Mouse (Mus musculus): Measurements from ENCODE around the gene Rnase11.
"Not testable (repeated sequence)": the region's sequence is repeated elsewhere in the genome, so short reads cannot be mapped to it uniquely, and the experiment has no call there.

The Rnase11 gene

DNA sequence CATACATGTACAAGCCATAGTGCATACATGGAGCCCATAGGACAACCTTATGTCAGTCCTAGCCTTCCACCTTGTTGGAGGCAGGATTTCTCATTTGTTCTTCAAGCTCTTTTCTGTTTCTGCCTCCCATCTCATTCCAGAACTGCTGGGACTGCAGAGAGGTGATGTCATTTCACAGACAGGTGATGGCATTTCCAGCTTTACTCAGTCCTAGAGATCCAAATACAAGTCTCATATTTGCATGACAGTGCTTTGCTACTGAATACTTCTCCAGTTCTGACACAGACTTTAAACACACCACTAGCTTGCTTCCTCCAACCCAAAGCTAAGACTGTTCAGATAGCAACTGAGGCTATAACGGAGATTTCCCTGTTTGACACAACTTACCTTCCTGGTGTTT lies 29.2 kb upstream of the Rnase11 start:
- no peak for DNase-seq

DNA sequence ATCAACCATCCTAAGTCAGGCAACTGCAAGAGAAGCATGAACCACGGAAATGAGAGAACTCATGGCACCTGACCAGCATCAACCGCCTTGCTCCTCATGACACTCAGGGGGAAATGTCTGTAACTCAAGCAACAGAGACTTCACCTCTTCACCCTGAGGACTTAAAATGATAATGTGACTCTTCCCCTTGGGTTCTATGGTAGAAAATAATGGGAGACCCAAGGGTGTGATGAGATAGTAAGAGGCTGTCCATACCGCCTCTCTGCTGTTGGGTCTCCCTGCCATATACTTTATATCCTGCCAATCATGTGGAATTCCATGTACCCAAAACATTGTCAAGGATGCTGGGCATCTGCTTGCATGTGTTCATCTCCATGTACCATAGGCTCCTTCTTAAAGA lies 24.4 kb upstream of the Rnase11 start, which contains the start of gene Olfr750:
Olfr750 (minus strand) TSS at position 101 of the 400 bp plus-strand sequence.
- DNase-seq, result no peak

DNA sequence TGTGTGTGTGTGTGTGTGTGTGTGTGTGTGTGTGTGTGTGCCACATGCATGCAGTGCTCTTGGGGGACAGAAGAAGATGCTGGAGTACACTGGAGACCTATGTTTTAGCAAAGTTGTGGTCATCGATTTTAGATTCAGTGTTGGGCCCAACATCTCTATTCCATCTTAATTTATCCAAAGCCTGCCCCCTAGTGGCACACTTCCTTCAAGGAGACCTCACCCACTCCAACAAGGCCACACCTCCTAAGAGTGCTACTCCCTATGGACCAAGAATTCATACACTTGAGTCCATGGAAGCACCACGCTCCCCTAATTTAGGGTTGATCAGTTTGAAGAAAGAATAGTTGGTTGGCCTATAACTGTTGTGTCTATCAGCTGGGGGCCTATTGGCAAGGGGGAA lies 19.7 kb upstream of the Rnase11 start:
- peak; percentile 62 to 72 for DNase-seq

DNA sequence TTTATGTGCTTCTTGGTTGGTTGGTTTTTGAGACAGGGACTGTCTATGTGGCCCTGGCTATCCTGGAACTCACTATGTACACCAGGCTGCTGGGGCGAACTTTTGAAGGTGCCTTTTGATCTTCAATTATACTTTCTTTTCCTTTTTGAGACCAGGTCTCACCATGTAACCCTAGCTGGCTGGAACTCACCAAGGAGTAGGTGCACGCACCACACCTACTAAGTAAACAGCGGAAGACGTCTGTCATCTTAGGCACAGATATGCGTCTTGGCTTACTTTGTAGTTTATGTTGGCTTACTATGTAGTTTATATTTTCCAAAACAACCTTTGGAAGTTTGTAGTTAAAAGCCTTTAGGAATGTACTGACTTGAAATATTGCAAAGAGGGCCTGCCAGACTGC lies 19.0 kb upstream of the Rnase11 start:
- no peak for DNase-seq

DNA sequence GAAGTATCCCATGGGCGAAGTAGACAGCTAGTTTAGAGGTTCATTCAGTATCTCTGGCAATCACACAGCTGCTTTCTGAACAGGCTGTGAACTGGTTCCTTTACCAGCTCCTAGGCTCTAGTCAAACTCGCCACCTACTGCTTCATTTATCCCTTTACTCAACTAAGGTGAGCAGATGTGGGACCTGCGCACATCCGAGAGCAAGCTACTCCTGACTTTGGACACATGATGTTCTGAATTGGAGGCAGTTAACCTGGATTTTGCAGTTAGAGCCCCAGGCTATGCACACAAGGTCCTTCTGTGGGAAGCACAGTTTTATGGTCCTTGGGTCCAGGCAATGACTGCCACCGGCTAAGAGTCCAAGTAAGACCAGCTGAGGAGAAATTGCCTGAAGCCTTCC lies 10.8 kb upstream of the Rnase11 start:
- no peak for DNase-seq

DNA sequence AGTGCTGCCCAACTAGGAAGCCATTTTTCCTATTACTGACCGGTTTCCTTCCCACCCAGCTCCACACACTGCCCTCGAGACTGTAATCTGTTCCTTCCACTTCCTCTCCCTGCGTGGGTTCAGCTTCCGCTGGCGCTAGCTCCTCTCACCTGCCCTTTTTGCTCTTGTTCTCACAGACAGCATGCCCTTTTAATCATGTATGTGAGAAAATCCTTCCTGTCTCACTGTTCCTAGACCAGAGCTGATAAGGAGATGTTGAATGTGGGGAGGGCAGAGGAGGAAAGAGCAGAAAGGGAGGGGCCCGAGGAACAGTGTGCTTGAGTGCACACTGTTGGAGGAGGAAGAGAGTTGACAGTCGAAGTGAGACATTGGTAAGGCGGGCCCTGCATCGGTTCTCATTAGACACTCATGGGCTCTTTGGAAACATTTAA lies 7.5 kb upstream of the Rnase11 start, which contains the start of gene Rnase12:
Rnase12 (minus strand) TSS at position 261 of the 431 bp plus-strand sequence.
- DNase-seq, result peak in 1 of 2 experiments; percentile 10

DNA sequence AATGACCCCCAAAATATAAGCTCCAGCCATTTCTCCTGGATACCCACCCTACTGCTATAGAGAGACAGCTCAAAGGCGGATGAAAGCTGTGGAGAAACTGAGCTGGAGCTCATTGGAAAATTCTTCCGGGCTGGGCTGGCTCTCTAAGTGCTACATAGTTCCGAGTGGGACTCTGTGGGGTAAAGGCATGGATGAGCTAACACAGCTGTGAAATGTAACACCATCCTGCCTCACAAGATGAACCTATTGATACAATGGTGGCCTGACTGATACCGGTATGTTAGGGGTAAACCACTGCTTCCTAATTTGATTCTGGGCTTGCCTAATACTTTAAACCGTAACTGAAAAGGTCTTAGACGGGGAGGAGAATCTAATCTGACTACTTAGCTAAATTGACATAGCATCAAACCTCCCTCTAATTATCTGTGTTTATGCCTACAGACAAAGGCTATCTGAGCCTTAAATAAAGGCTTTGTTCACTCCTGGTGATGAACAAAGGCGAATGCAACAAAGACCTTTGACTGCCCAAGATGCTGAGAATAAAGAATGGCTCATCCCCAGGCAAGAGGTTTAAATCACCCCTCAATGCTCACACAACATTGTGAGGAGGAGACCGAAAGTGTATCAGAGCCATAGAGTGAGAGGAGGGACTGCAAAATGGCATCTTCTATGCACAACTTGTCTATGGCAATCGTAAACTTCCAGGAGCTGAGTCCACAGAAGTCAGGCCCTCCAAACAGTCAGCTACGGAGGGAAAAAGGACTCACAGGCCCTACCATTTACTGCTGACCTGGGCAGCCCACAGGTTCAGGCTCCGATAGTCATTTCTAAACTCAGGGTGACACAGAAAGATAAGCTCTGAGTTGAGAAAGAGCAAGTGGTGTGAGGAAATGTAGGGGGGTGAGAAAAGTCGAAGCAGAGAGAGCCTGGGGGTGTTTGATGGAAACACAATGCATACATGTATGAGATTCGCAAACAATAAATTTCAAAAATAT lies 4.6 kb upstream of the Rnase11 start:
- no peak for DNase-seq

DNA sequence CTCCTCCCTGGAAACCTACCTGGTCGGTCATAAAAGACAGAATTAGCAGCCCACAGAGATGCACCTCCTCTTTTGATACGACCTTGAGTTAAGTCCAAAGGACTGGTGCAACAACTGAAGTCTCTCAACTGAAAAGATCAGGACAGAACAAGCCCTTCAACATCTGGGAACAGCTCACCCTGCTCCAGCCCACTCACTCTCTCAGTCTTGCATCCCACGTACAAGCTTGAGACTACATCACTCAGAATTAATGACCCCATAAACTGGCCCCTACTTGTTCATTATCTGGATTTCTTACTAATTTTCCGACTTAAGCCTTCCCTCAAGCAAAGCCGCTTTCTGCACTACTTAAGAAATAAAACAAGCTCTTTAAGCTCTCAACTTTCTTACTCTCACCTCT lies 3.2 kb upstream of the Rnase11 start:
- DNase-seq, result no peak

DNA sequence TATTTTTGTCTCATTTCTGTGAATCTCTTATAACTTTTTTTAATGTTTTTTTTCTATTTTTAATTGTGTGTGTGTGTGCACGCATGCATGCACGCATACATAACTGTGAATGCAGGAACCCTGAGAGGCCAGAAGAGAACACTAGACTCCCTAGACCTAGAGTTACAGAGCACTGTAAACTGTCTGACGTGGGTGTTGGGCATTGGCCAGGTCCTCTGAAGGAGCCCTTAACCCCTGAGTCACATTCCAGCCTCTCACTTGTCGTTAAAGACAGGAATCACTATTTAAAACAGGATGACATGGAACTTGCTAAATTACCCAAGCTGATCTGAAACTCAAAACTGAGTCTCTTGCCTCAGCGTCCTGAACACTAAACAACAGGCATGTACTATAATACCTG lies 2.0 kb upstream of the Rnase11 start:
- DNase-seq, result no peak

DNA sequence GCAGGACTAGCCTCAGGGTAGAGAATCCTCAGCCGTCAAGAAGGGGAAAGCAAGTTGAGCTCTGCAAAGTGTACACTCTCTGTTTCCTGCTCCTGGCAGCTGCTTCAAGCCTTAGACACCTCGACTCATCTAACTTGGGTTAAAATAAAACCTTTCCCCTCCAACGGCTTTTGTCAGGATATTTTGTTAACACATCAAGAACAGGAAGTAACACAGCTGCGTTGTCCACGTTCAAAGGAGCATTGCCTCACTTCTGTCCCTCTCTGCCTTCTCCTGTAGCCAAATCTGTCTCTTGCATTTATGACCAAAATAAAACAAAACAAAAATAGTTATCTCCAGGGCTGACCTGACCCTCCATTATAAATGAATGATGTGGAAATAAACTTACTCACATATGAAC lies 2.1 kb downstream of the Rnase11 start:
- DNase-seq, result no peak

DNA sequence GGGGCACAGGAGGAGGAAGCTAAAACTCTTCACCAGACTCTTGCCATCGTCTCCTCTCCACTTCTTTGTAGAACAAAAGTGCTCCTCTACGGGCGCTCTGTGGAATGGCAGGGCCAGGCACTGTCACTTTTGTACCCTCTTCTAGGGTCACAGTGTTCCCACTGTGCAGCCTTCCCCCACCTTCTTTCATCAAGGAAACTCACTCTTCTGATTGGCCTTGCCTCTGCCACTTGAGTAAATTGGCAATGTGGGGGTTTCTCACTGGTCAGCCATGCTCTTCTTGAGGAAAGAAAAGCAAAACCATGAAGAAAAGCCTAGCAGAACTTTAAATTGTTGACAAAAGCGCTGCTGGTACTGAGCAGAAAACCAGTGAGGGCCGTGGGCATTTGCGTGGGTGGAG lies 8.2 kb downstream of the Rnase11 start, which contains the start of gene Rnase9:
Rnase9 (minus strand) TSS at position 101 of the 400 bp plus-strand sequence.
- no peak for DNase-seq

DNA sequence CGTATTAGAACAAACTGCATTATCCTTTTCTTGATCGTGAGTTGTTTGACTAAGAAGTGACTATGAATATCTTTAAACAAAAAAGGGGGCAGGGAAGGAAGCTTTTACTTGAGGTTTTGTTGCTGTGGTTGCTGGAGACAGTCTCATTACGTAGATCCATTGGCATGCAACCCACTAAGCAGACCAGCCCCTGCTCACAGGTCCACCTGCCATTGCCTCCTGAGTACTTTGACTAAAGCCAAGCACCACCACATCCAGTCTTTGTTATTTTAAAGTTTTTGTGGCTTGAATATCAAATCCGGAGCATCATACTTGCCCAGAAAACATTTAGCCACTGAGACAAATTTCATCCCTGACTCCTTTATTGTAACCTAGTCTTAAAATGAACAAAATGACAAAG lies 13.7 kb downstream of the Rnase11 start:
- DNase-seq, result no peak

DNA sequence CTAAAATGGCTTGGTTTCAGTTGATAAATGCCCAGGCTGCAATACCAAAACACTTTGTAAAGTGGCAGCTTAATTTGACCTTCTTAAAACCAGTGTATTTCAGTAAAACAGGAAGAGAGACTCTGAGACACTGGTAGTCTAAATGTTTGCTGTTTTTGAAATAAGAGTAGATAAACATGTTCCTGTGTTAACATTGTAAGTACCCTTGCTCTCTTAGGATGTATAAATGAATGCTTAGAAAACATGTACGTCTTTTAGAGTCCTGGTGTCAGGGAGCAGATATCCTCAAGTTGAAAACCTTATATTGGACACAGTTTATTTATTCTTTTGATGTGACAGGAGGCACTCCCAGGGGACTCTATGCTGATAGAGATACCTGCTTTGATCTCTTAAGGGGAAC lies 14.8 kb downstream of the Rnase11 start:
- DNase-seq, result no peak

DNA sequence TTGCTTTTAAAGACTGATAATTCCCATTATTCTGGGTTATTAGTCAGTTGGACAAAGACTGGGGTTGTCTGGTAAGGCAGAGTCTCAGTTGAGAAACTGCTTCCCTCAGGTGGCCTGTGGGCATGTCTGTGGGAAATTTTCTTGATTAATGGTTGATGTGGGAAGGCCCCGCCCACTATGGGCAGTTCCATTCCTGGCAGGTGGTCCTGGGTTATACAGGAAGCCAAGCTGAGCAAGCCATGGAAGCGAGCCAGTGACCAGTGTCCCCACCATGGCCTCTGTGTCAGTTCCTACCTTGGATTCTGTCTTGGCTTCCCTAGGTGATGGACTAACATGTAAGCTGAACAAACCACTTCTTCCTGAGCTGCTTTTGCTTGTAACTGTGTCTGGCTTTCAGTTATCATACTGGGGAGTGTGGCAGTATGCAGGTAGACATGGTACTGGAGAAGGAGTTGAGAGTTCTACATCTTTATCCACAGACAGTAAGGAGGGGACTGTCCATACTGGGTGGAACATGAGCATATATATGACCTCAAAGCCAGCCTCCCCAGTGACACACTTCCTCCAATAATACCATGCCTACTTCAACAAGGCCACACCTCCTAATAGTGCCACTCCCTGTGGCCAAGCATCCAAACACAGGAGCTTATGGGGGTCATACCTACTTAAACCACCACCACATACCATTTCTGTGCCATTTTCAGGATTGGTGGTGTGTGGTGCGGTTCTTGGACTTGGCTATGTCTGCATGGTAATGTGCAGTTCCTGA lies 22.4 kb downstream of the Rnase11 start:
- peak; percentile 20 to 24 for DNase-seq

DNA sequence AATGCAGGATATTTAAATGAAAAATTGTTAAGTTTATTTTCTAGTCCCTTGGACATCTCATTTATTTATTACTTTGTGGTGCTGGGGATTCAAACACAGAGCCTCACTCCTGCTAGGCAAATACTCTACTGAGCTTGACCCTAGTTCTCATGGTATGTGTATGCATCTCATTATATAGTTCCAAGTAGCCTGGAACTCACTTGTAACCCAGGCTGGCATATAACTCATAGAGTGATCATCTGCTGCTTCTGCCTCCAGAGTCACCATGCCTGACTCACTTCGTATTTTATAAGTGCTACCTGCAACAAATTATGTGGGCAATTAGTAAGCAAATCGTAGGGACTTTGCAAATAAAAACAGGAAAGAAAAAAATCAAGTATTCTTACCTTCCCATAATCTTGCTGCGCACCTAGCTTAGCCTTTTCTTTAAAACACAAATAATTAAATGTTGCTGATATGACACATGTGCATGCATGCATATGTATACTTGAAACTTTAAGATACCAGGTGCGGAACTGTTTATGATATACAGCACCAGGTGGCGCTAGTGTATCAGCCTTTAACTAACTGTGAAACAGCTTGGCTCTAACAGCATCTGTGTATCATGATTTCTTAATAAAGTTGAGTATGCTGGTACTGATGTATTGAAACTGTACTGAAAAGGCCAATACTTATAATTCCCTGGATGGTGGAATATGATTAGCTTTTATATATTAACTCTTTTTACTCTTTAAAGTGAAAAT lies 23.4 kb downstream of the Rnase11 start:
- peak; percentile 72 to 79 for DNase-seq

DNA sequence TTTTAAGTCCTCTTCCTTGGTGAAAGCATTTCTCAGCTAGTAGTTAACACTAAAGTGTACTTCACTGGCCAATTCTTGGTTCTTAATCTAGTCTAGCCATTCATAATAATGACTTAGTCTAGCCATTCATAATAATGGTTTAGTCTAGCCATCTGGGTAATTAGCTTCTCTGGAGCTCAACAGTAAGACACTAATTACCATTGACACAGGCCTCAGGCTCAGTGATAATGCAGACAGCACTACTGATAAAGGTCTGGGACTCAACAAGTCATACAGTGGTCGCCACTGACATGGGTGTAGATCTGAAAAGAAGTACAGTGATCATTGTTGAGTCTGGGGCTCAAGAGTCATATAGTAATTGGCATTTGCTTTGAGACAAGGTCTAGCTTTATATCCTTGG lies 25.1 kb downstream of the Rnase11 start:
- no peak for DNase-seq

DNA sequence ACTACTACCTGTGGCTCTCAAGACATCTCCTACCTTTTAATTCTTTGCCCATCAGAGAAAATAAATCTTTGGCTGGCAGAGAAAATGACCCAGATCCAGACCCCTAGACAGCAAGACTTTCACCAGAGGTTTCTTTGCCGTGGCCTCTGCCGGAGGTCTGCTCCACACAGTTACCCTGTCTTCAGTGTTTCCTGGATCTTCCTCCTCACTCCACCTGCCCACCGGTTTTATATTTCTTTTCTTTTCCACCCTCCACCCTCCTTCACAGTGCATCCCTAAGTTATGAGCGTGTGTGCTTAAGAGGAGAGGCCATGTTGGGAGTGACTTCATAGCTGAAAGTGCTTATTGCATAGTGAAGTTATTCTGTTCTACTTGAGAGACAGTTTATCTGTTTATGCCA lies 26.5 kb downstream of the Rnase11 start:
- no peak for DNase-seq

DNA sequence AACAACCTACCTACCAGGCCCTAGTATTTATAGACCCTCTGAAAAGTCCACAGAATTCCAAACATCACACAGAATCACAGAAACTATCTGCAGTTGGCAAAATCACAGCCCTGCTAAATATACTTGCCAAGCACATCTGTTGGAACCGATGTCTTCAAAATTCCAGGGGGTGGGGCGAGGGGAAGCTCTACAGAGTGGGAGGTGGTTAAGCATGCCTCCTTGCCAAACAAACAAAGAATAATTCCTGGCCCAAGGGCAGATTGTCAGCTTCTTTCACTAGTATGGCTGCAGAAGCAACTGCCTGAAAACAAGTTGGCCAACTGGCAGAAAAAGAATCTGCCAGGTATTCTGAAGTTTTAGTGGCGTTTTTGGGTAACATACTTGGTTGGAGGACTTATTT lies 32.7 kb downstream of the Rnase11 start:
- DNase-seq, result peak; percentile 14 to 41

DNA sequence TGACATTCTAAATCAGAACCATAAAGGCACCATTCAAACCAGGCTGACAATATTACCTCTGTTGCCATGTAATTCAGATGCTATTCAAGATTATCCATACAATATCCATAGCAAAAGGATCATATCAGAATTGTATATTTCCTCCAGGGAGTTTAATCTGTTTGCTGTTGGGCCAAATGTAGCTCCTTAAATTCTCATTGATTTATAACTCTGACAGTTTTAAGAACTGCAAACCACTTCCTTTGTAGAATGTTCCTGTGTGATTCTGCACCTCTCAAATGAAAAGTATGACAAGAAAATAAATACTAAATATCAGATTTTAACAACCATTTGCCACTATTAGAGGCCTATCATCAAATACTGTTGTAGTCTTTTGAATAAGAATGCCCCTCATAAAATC lies 34.2 kb downstream of the Rnase11 start:
- no peak for DNase-seq

DNA sequence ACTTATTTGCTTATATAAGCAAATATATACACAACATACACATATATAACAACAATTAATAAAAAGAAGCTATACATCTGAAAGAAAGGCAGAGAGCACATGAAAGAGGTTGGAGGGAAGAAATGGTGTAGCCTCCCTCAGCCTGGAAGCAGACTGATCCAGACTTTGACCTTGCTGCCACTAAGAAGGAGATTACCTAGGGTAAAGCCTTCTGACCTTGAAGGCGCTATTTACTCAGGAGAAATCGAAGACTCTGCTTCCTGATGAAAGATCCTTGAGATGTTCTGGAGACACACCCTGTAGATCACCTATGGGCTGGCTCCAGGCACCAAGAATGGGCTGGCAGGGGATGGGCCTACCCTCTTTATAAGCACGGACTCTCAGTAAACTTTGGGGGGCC lies 35.2 kb downstream of the Rnase11 start:
- not testable (repeated sequence) for DNase-seq

DNA sequence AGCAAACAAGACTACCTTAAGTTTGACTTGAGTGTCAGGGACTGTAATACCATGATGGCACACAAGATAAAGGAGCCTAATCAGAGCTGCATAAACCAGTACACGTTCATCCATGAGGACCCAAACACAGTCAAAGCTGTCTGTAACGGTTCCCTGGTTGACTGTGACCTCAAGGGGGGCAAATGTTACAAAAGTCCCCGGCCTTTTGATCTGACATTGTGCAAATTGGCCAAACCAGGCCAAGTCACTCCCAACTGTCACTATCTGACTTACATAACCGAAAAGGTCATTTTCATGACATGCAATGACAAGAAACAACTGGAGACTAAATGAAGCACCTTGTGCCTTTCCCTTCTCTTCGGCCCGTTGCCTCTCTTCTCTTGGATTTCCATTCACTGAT lies 40.4 kb downstream of the Rnase11 start:
- no peak for DNase-seq

DNA sequence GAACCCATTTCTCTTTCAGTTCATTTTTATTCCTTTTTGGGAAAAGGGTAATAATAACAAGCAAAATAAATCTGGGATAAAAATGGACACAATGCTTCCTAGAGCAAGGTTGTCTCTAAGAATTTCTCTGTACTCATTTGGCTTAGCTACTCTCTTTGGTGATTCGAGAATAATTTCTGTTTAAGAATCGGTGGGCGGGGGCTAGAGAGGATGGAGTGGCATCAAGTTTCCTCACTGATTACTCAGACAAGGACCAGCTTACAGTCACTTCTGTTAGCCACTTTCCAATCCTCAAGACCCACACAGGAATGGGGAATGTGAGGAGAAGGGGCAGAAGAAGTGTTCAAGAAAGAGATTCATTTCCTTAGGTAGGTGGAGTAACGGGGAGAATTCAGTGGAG lies 41.2 kb downstream of the Rnase11 start:
- DNase-seq, result no peak

Data from kidney, postnatal 4 days (tissue).